In genomic region chr4:42949676-42950051, GRCm38 (mm10) we compare ENCODE assay signal across 7 mouse cellular contexts. TPM values are rescaled to one million over a fixed set of nuclear protein-coding genes. Genes with fewer than 3 reads are reported as not detected.
DNase-seq lines count a peak whose midpoint lies in the region; ATAC-seq and TF ChIP-seq lines count a peak whose summit lies in the region.

Gene Dnajb5, plus strand, starts transcription at chr4:42949814.

- peaks cover 36% of the 10 kb centered on the region for H3K27me3 ChIP-seq in embryonic facial prominence, embryonic 10.5 days (replicated peaks; ENCODE audit: low read depth, poor library complexity, severe bottlenecking)
- H3K27me3 ChIP-seq in intestine, postnatal 0 days (replicated peaks; ENCODE audit: control insufficient read depth, insufficient read depth, low read length) = peaks cover 17% of the 10 kb centered on the region; the same call in 1 of the 2 replicates
- H3K27me3 ChIP-seq in midbrain, embryonic 12.5 days = peaks cover 7% of the 10 kb centered on the region; the same call in 1 of the 2 replicates
- H3K27me3 ChIP-seq in small intestine, adult 2 months (ENCODE audit: control insufficient read depth, insufficient read depth, low read length) = no peaks in the 10 kb centered on the region

- peak; percentile 34 for TF ChIP-seq POLR2A in small intestine, adult 2 months (IDR thresholded peaks at IDR 0.05; ENCODE audit: low read depth, low read length)

- 0 out of 2 replicates have a peak, but pooled peaks have one; percentile 7 for TF ChIP-seq CTCF in intestine, postnatal 0 days (IDR thresholded peaks at IDR 0.05; ENCODE audit: low read depth)
- no peak for TF ChIP-seq CTCF in small intestine, adult 2 months (IDR thresholded peaks at IDR 0.05; ENCODE audit: extremely low read depth, insufficient read length, insufficient replicate concordance, low read depth, low read length)

- peak within 1 kb of the TSS; percentile 82 for H3K4me3 ChIP-seq in embryonic facial prominence, embryonic 10.5 days
- peak within 1 kb of the TSS; percentile 78 for H3K4me3 ChIP-seq in intestine, postnatal 0 days (ENCODE audit: low read depth, low read length)
- peak within 1 kb of the TSS; percentile 77 for H3K4me3 ChIP-seq in midbrain, embryonic 12.5 days
- H3K4me3 ChIP-seq in small intestine, adult 2 months (ENCODE audit: low read depth, low read length) = peak within 1 kb of the TSS; percentile 87

- intact Hi-C loops in left cerebral cortex, postnatal 4 days (cut with DNase I) = no loop called here

- H3K27ac ChIP-seq in embryonic facial prominence, embryonic 10.5 days (replicated peaks) = peak within 1 kb of the TSS; percentile 96
- H3K27ac ChIP-seq in intestine, postnatal 0 days (ENCODE audit: low read depth, low read length) = peak within 1 kb of the TSS; percentile 93
- H3K27ac ChIP-seq in midbrain, embryonic 12.5 days (replicated peaks) = peak within 1 kb of the TSS; percentile 96
- peak within 1 kb of the TSS; percentile 53 for H3K27ac ChIP-seq in small intestine, adult 2 months (ENCODE audit: insufficient read depth, low read depth, low read length)

- peak; percentile 99 for DNase-seq in adrenal gland, postnatal 10 days
- peak; percentile 97 for DNase-seq in embryonic facial prominence, embryonic 10.5 days (ENCODE audit: low spot score)
- peak; percentile 79 for DNase-seq in gonadal fat pad, adult 2 months (ENCODE audit: low read depth)
- DNase-seq in left cerebral cortex, postnatal 4 days = peak; percentile 97

- WGBS in embryonic facial prominence, embryonic 10.5 days = under 1% methylated on average over 39 of the region's 39 CpGs
- WGBS in intestine, postnatal 0 days = under 1% methylated on average over 38 of the region's 39 CpGs
- WGBS in midbrain, embryonic 12.5 days = under 1% methylated on average over 39 of the region's 39 CpGs
- WGBS in small intestine, adult 2 months = 0% methylated on average over 37 of the region's 39 CpGs

- H3K36me3 ChIP-seq in embryonic facial prominence, embryonic 10.5 days (replicated peaks) = peaks cover 10% of the 10 kb centered on the region; the same call in 1 of the 2 replicates
- H3K36me3 ChIP-seq in intestine, postnatal 0 days (ENCODE audit: control insufficient read depth, insufficient read depth) = no peaks in the 10 kb centered on the region; the same call in 1 of the 2 replicates
- 0 out of 2 replicates have a peak, but pooled peaks cover 3% of the 10 kb centered on the region for H3K36me3 ChIP-seq in midbrain, embryonic 12.5 days
- no peaks in the 10 kb centered on the region for H3K36me3 ChIP-seq in small intestine, adult 2 months (ENCODE audit: control insufficient read depth, insufficient read depth, low read length)

- peak within 1 kb of the TSS; percentile 91 for H3K4me2 ChIP-seq in intestine, postnatal 0 days (replicated peaks; ENCODE audit: low read depth)
- H3K4me2 ChIP-seq in midbrain, embryonic 12.5 days (replicated peaks) = peak within 1 kb of the TSS; percentile 94

- peak within 1 kb of the TSS; percentile 89 for H3K9ac ChIP-seq in intestine, postnatal 0 days (ENCODE audit: low read depth, low read length)
- H3K9ac ChIP-seq in midbrain, embryonic 12.5 days (replicated peaks) = peak within 1 kb of the TSS; percentile 96

- H3K4me1 ChIP-seq in embryonic facial prominence, embryonic 10.5 days = peaks cover 71% of the 10 kb centered on the region
- peaks cover 8% of the 10 kb centered on the region; the same call in 1 of the 2 replicates for H3K4me1 ChIP-seq in intestine, postnatal 0 days (replicated peaks; ENCODE audit: control insufficient read depth, insufficient read depth, low read length)
- H3K4me1 ChIP-seq in midbrain, embryonic 12.5 days = peaks cover 74% of the 10 kb centered on the region
- peaks cover 11% of the 10 kb centered on the region for H3K4me1 ChIP-seq in small intestine, adult 2 months (ENCODE audit: control insufficient read depth, insufficient read depth, insufficient read length, low read length)

- ATAC-seq in intestine, postnatal 0 days = peak; percentile 95
- peak; percentile 93 for ATAC-seq in midbrain, embryonic 12.5 days (ENCODE audit: low FRiP score, low read depth)

- no peaks in the 10 kb centered on the region for H3K9me3 ChIP-seq in embryonic facial prominence, embryonic 10.5 days
- H3K9me3 ChIP-seq in intestine, postnatal 0 days (ENCODE audit: control insufficient read depth) = no peaks in the 10 kb centered on the region
- H3K9me3 ChIP-seq in midbrain, embryonic 12.5 days = no peaks in the 10 kb centered on the region

RNA-seq across cellular contexts. Expression of gene Dnajb5, which starts in this region (rescaled TPM):
- 10 to 100 TPM; 19.4 to 20.4 TPM for total RNA-seq in adrenal gland, postnatal 10 days (2021)
- polyA plus RNA-seq in embryonic facial prominence, embryonic 10.5 days (2016; fragmentation: Nextera tagmentation; extraction: Ambion mirVana) = 10.3 and 10.9 TPM in 2 replicates
- polyA plus RNA-seq in gonadal fat pad, adult 2 months (2012; rRNA removed) = 11.1 and 12.7 TPM in 2 replicates
- polyA plus RNA-seq in intestine, postnatal 0 days (2015; fragmentation: Nextera tagmentation; extraction: Ambion mirVana) = 7.5 and 8.8 TPM in 2 replicates
- 100 to 1,000 TPM; 152 to 156 TPM for total RNA-seq in left cerebral cortex, postnatal 4 days (2021)
- 27.0 and 35.2 TPM in 2 replicates for polyA plus RNA-seq in midbrain, embryonic 12.5 days (2016; fragmentation: Nextera tagmentation; extraction: Ambion mirVana)
- 4.2 and 6.5 TPM in 2 replicates for polyA plus RNA-seq in small intestine, adult 2 months (2012; rRNA removed)

Comparison
In these comparisons a context has a peak if more than half of its experiments do, and no peak if none do; other contexts are left out.
1. Peak in every context shown above with its lines: DNase-seq, ATAC-seq, H3K4me3 ChIP-seq and H3K27ac ChIP-seq.
2. RNA of gene Dnajb5 (total RNA-seq): 152 to 156 TPM in left cerebral cortex, postnatal 4 days; 19.4 to 20.4 TPM in adrenal gland, postnatal 10 days; every median in the first group is over 4 times any median in the second.